Mouse (Mus musculus) kidney, adult 2 months (tissue): ENCODE measurements around the gene Birc2. TPM values are rescaled to one million over a fixed set of nuclear protein-coding genes. Genes with fewer than 3 reads are reported as not detected.
"Not testable (repeated sequence)": the region's sequence is repeated elsewhere in the genome, so short reads cannot be mapped to it uniquely, and the experiment has no call there.

Source experiments
- DNase-seq: peaks from one replicate; pipeline ENCODE4 v3.0.0; 2021
- H3K27ac ChIP-seq: fragments of 200-500 bp; 2 replicates; pipeline ENCODE4 v1.5.1; 2012; ENCODE audit warnings: low read depth, low read length, control low read depth, inconsistent platforms; ENCODE audit not compliant: insufficient read depth
- H3K27me3 ChIP-seq: fragments of 200-500 bp; replicated peaks from 2 replicates; pipeline ENCODE4 v1.6.1; 2012; ENCODE audit warnings: mild to moderate bottlenecking, moderate library complexity, low read length, inconsistent platforms; ENCODE audit not compliant: control insufficient read depth, insufficient read depth
- H3K36me3 ChIP-seq: fragments of 200-500 bp; 2 replicates; pipeline ENCODE4 v1.6.1; 2012; ENCODE audit warnings: mild to moderate bottlenecking, moderate library complexity, low read length, inconsistent platforms; ENCODE audit not compliant: control insufficient read depth, insufficient read depth
- H3K4me1 ChIP-seq: fragments of 200-500 bp; 2 replicates; pipeline ENCODE4 v1.6.1; 2011; ENCODE audit warnings: low read length; ENCODE audit not compliant: control insufficient read depth, insufficient read depth
- H3K4me3 ChIP-seq: fragments of 200-500 bp; 2 replicates; pipeline ENCODE4 v1.5.1; 2011; ENCODE audit warnings: mild to moderate bottlenecking, low read depth, low read length, control low read depth; ENCODE audit not compliant: insufficient read depth
- CTCF ChIP-seq: fragments of 200-500 bp; conservative IDR thresholded peaks from 2 replicates; pipeline ENCODE4 v1.5.1; 2011; ENCODE audit warnings: low read depth, mild to moderate bottlenecking, control low read depth, low read length, moderate library complexity, mixed read lengths; ENCODE audit not compliant: insufficient read depth, insufficient read length
- POLR2A ChIP-seq: fragments of 200-500 bp; IDR thresholded peaks from one replicate; pipeline ENCODE4 v1.6.1; 2011; ENCODE audit warnings: low read depth, low read length, control low read depth
- WGBS: fragments of 180-500 bp; shearing (Covaris S2); methylation state at CpG from one replicate; pipeline ENCODE4 v1.1.7; 2018; 5-methylcytosine and 5-hydroxymethylcytosine counted together
- polyA plus RNA-seq: library from polyadenylated mRNA; depleted of rRNA; stranded (reverse); fragments of >200 nt; gene quantifications from 2 replicates; pipeline ENCODE4 v1.2.3, GENCODE M21; 2012

The Birc2 gene
- polyA plus RNA-seq, 1 experiment = 12.2 TPM

GRCm38 (mm10) chr9:7855374-7855773 is 18.5 kb upstream of the Birc2 start:
- H3K36me3 ChIP-seq = no peaks in the 10 kb centered on the region
- H3K4me3 ChIP-seq = no peak overlapping the region
- TF ChIP-seq POLR2A = no peak
- peak; percentile 56 for TF ChIP-seq CTCF
- H3K27me3 ChIP-seq = no peaks in the 10 kb centered on the region
- DNase-seq = peak; percentile 82
- H3K27ac ChIP-seq = no peak overlapping the region
- H3K4me1 ChIP-seq = no peaks in the 10 kb centered on the region
- 28% methylated on average over 1 of the region's 1 CpGs for WGBS

- H3K4me3 ChIP-seq, DNase-seq, H3K36me3 ChIP-seq, H3K27ac ChIP-seq, H3K4me1 ChIP-seq, H3K27me3 ChIP-seq: not testable (repeated sequence)
- WGBS = 90% methylated on average over 14 of the region's 14 CpGs
Observed at GRCm38 (mm10) chr9:7854196-7854595, 17.3 kb upstream of the Birc2 start.

- Histone ChIP-seq H3K36me3 (no peaks in the 10 kb centered on the region), H3K27me3 (no peaks in the 10 kb centered on the region), H3K4me1 (no peaks in the 10 kb centered on the region), H3K27ac (no peak overlapping the region), H3K4me3 (no peak overlapping the region)
- 73% methylated on average over 4 of the region's 4 CpGs for WGBS
- TF ChIP-seq POLR2A = no peak
- TF ChIP-seq CTCF = no peak
- peak; percentile 38 for DNase-seq
Observed at GRCm38 (mm10) chr9:7852346-7853230, 15.7 kb upstream of the Birc2 start.

- no peak for DNase-seq
- TF ChIP-seq POLR2A (no peak), CTCF (no peak)
- H3K4me1 ChIP-seq = no peaks in the 10 kb centered on the region
- no peak overlapping the region for H3K4me3 ChIP-seq
- no peak overlapping the region for H3K27ac ChIP-seq
- no peaks in the 10 kb centered on the region for H3K27me3 ChIP-seq
- H3K36me3 ChIP-seq = no peaks in the 10 kb centered on the region
- WGBS = 91% methylated on average over 8 of the region's 8 CpGs
Observed at GRCm38 (mm10) chr9:7851841-7852240, 15.0 kb upstream of the Birc2 start.

- Histone ChIP-seq H3K27me3 (no peaks in the 10 kb centered on the region), H3K27ac (no peak overlapping the region), H3K36me3 (no peaks in the 10 kb centered on the region), H3K4me3 (no peak overlapping the region), H3K4me1 (peaks cover 2% of the 10 kb centered on the region; the same call in 1 of the 2 replicates)
- 92% methylated on average over 18 of the region's 18 CpGs for WGBS
- no peak for DNase-seq
- TF ChIP-seq CTCF = no peak
- TF ChIP-seq POLR2A = no peak
Observed at GRCm38 (mm10) chr9:7848191-7848590, 11.3 kb upstream of the Birc2 start.

- Histone ChIP-seq H3K27ac (no peak overlapping the region), H3K4me3 (no peak overlapping the region), H3K27me3 (no peaks in the 10 kb centered on the region), H3K4me1 (peaks cover 2% of the 10 kb centered on the region; the same call in 1 of the 2 replicates), H3K36me3 (no peaks in the 10 kb centered on the region)
- DNase-seq = no peak
- WGBS = 98% methylated on average over 1 of the region's 1 CpGs
- TF ChIP-seq POLR2A (no peak), CTCF (no peak)
Observed at GRCm38 (mm10) chr9:7846667-7847199, 9.9 kb upstream of the Birc2 start.

GRCm38 (mm10) chr9:7845216-7845895 is 8.5 kb upstream of the Birc2 start:
- Histone ChIP-seq H3K4me1 (peaks cover 2% of the 10 kb centered on the region; the same call in 1 of the 2 replicates), H3K4me3 (no peak overlapping the region), H3K27me3 (no peaks in the 10 kb centered on the region), H3K36me3 (no peaks in the 10 kb centered on the region), H3K27ac (no peak overlapping the region)
- TF ChIP-seq CTCF = no peak
- TF ChIP-seq POLR2A = no peak
- 43% methylated on average over 4 of the region's 4 CpGs for WGBS
- peak; percentile 51 for DNase-seq
